Mouse (Mus musculus) thymus, adult 2 months (tissue): ENCODE data around the gene Klf4. TPM values are rescaled to one million over a fixed set of nuclear protein-coding genes. Genes with fewer than 3 reads are reported as not detected.

Experiments
- DNase-seq: peaks from one replicate; pipeline ENCODE4 v3.0.0; 2021
- H3K27ac ChIP-seq: fragments of 200-500 bp; 2 replicates; pipeline ENCODE4 v1.5.1; 2012; ENCODE audit warnings: low read length, control low read depth; ENCODE audit not compliant: control insufficient read depth, insufficient read depth
- H3K27me3 ChIP-seq: fragments of 200-500 bp; 2 replicates; pipeline ENCODE4 v1.6.1; 2012; ENCODE audit warnings: mild to moderate bottlenecking, low read length, moderate library complexity, mixed read lengths; ENCODE audit not compliant: control insufficient read depth, insufficient read depth
- H3K36me3 ChIP-seq: fragments of 200-500 bp; 2 replicates; pipeline ENCODE4 v1.6.1; 2012; ENCODE audit warnings: mild to moderate bottlenecking, low read length, moderate library complexity; ENCODE audit not compliant: control insufficient read depth, insufficient read depth
- H3K4me1 ChIP-seq: fragments of 200-500 bp; replicated peaks from 2 replicates; pipeline ENCODE4 v1.6.1; 2012; ENCODE audit warnings: low read length; ENCODE audit not compliant: control insufficient read depth, insufficient read depth
- H3K4me3 ChIP-seq: fragments of 200-500 bp; 2 replicates; pipeline ENCODE4 v1.5.1; 2012; ENCODE audit warnings: mild to moderate bottlenecking, low read length, control low read depth, moderate library complexity; ENCODE audit not compliant: control insufficient read depth, insufficient read depth
- CTCF ChIP-seq: fragments of 200-500 bp; IDR thresholded peaks from 2 replicates; pipeline ENCODE4 v1.5.1; 2012; ENCODE audit warnings: mild to moderate bottlenecking, control low read depth, low read length, moderate library complexity, borderline replicate concordance; ENCODE audit not compliant: control insufficient read depth, poor library complexity, insufficient read depth; ENCODE audit errors: extremely low read depth
- POLR2A ChIP-seq: fragments of 200-500 bp; IDR thresholded peaks from 2 replicates; pipeline ENCODE4 v1.6.1; 2012; ENCODE audit warnings: mild to moderate bottlenecking, low read length, control low read depth, moderate library complexity; ENCODE audit not compliant: control insufficient read depth, poor library complexity, insufficient read depth; ENCODE audit errors: extremely low read depth
- WGBS: fragments of 180-500 bp; shearing (Covaris S2); methylation state at CpG from one replicate; pipeline ENCODE4 v1.1.7; 2018; 5-methylcytosine and 5-hydroxymethylcytosine counted together
- polyA plus RNA-seq: library from polyadenylated mRNA; depleted of rRNA; stranded (reverse); fragments of >200 nt; gene quantifications from 2 replicates; pipeline ENCODE4 v1.2.3, GENCODE M21; 2012

Gene Klf4
- polyA plus RNA-seq, 1 experiment = 10.1 TPM

- WGBS = 95% methylated on average over 3 of the region's 3 CpGs
- DNase-seq = no peak
These were observed 29.8 kb upstream of the Klf4 start for GRCm38 (mm10) chr4:55562062-55562461.

GRCm38 (mm10) chr4:55546869-55547268 lies 14.6 kb upstream of the Klf4 start:
- H3K27ac ChIP-seq = no peak overlapping the region
- no peak overlapping the region for H3K4me3 ChIP-seq
- WGBS = 97% methylated on average over 12 of the region's 12 CpGs
- TF ChIP-seq POLR2A (no peak), CTCF (no peak)
- H3K27me3 ChIP-seq = no peaks in the 10 kb centered on the region
- no peaks in the 10 kb centered on the region for H3K4me1 ChIP-seq
- H3K36me3 ChIP-seq = no peaks in the 10 kb centered on the region
- no peak for DNase-seq

More at GRCm38 (mm10) chr4:55562062-55562461, 29.8 kb upstream of the Klf4 start:
- TF ChIP-seq CTCF = no peak
- no peak for TF ChIP-seq POLR2A
- no peaks in the 10 kb centered on the region for H3K4me1 ChIP-seq
- H3K27me3 ChIP-seq = no peaks in the 10 kb centered on the region
- H3K27ac ChIP-seq = no peak overlapping the region
- no peaks in the 10 kb centered on the region for H3K36me3 ChIP-seq
- no peak overlapping the region for H3K4me3 ChIP-seq

- Histone ChIP-seq H3K27ac (no peak overlapping the region), H3K4me3 (no peak overlapping the region), H3K27me3 (no peaks in the 10 kb centered on the region), H3K4me1 (no peaks in the 10 kb centered on the region), H3K36me3 (no peaks in the 10 kb centered on the region)
- WGBS = 43% methylated on average over 2 of the region's 2 CpGs
- TF ChIP-seq CTCF (no peak), POLR2A (no peak)
- DNase-seq = no peak
These were observed 10.5 kb upstream of the Klf4 start for GRCm38 (mm10) chr4:55542753-55543152.

GRCm38 (mm10) chr4:55541654-55542053 lies 9.4 kb upstream of the Klf4 start:
- no peak overlapping the region for H3K27ac ChIP-seq
- H3K36me3 ChIP-seq = no peaks in the 10 kb centered on the region
- no peaks in the 10 kb centered on the region for H3K27me3 ChIP-seq
- no peak overlapping the region for H3K4me3 ChIP-seq
- no peaks in the 10 kb centered on the region for H3K4me1 ChIP-seq
- WGBS = 88% methylated on average over 4 of the region's 4 CpGs
- DNase-seq = no peak
- TF ChIP-seq CTCF (no peak), POLR2A (no peak)

- Histone ChIP-seq H3K36me3 (no peaks in the 10 kb centered on the region), H3K4me1 (no peaks in the 10 kb centered on the region), H3K4me3 (no peak overlapping the region), H3K27ac (no peak overlapping the region), H3K27me3 (no peaks in the 10 kb centered on the region)
- 75% methylated on average over 4 of the region's 4 CpGs for WGBS
- DNase-seq = no peak
- TF ChIP-seq POLR2A = no peak
- TF ChIP-seq CTCF = no peak
These were observed 9.0 kb upstream of the Klf4 start for GRCm38 (mm10) chr4:55541221-55541620.

- peaks cover 19% of the 10 kb centered on the region for H3K4me1 ChIP-seq
- DNase-seq = no peak
- peaks cover 10% of the 10 kb centered on the region; the same call in 1 of the 2 replicates for H3K27me3 ChIP-seq
- H3K36me3 ChIP-seq = no peaks in the 10 kb centered on the region
- TF ChIP-seq POLR2A (no peak), CTCF (no peak)
- H3K4me3 ChIP-seq = no peak overlapping the region
- no peak overlapping the region for H3K27ac ChIP-seq
These were observed 2.7 kb upstream of the Klf4 start for GRCm38 (mm10) chr4:55535012-55535411.

- H3K4me3 ChIP-seq = no peak overlapping the region
- 90% methylated on average over 4 of the region's 4 CpGs for WGBS
- peaks cover 14% of the 10 kb centered on the region; the same call in 1 of the 2 replicates for H3K27me3 ChIP-seq
- no peak for DNase-seq
- no peak for TF ChIP-seq CTCF
- TF ChIP-seq POLR2A = no peak
- H3K36me3 ChIP-seq = no peaks in the 10 kb centered on the region
- H3K27ac ChIP-seq = no peak overlapping the region
- peaks cover 19% of the 10 kb centered on the region for H3K4me1 ChIP-seq
These were observed 2.2 kb upstream of the Klf4 start for GRCm38 (mm10) chr4:55534510-55534909.
